Mouse (Mus musculus) liver, adult 2 months (tissue): ENCODE measurements around the gene Ticam1.

Experiments used
- CTCF ChIP-seq: fragments of 200-500 bp; IDR thresholded peaks from 2 replicates; pipeline ENCODE4 v1.5.1; 2011; ENCODE audit warnings: low read depth, low read length, control low read depth
- POLR2A ChIP-seq: fragments of 200-500 bp; IDR thresholded peaks from 2 replicates; pipeline ENCODE4 v1.6.1; 2011; ENCODE audit warnings: low read length, control low read depth; ENCODE audit not compliant: insufficient read depth; ENCODE audit errors: extremely low read depth

GRCm38 (mm10) chr17:56245608-56246007 lies 31.0 kb downstream of the Ticam1 start:
- TF ChIP-seq POLR2A = no peak
- no peak for TF ChIP-seq CTCF
